Mouse (Mus musculus) layer of hippocampus, postnatal 36 days (tissue): ENCODE data around the gene Syt5. TPM values are rescaled to one million over a fixed set of nuclear protein-coding genes. Genes with fewer than 3 reads are reported as not detected.

Source experiments
- DNase-seq, 2 experiments: peaks; one replicate each; pipeline ENCODE4 v3.0.0; 2022
- total RNA-seq, 2 experiments: library from RNA; stranded (reverse); gene quantifications; 2 replicates each; pipeline ENCODE4 v1.2.3; 2021

Gene Syt5
- total RNA-seq, 2 experiments from 2014 or later, result 203 to 220 TPM

- no peak for DNase-seq
Measured at GRCm38 (mm10) chr7:4522292-4522691, 25.0 kb downstream of the Syt5 start.

- no peak for DNase-seq
Measured at GRCm38 (mm10) chr7:4521231-4522003, 25.9 kb downstream of the Syt5 start.

- no peak for DNase-seq
Measured at GRCm38 (mm10) chr7:4518487-4518886, 28.9 kb downstream of the Syt5 start.

GRCm38 (mm10) chr7:4516332-4517050 lies 30.9 kb downstream of the Syt5 start, which contains the start of gene Tnnt1:
Gene Tnnt1, minus strand, starts transcription at chr7:4516382.
- no peak for DNase-seq

GRCm38 (mm10) chr7:4515853-4516252 lies 31.5 kb downstream of the Syt5 start:
- no peak for DNase-seq

- DNase-seq, result no peak
Measured at GRCm38 (mm10) chr7:4513829-4514712, 33.3 kb downstream of the Syt5 start.

- no peak for DNase-seq
Measured at GRCm38 (mm10) chr7:4513236-4513635, 34.1 kb downstream of the Syt5 start.

GRCm38 (mm10) chr7:4511489-4512224 lies 35.7 kb downstream of the Syt5 start:
- DNase-seq, result no peak

GRCm38 (mm10) chr7:4509863-4510608 lies 37.3 kb downstream of the Syt5 start:
- peak; percentile 29 to 34 for DNase-seq

GRCm38 (mm10) chr7:4508739-4509116 lies 38.6 kb downstream of the Syt5 start:
- no peak for DNase-seq

GRCm38 (mm10) chr7:4508062-4508738 lies 39.1 kb downstream of the Syt5 start:
- no peak for DNase-seq

GRCm38 (mm10) chr7:4507220-4507619 lies 40.1 kb downstream of the Syt5 start:
- DNase-seq, result no peak

GRCm38 (mm10) chr7:4504646-4505435 lies 42.5 kb downstream of the Syt5 start:
- no peak for DNase-seq

- no peak for DNase-seq
Measured at GRCm38 (mm10) chr7:4503858-4504257, 43.5 kb downstream of the Syt5 start.

GRCm38 (mm10) chr7:4503100-4503499 lies 44.2 kb downstream of the Syt5 start:
- no peak for DNase-seq

GRCm38 (mm10) chr7:4502421-4503090 lies 44.8 kb downstream of the Syt5 start:
- DNase-seq, result peak; percentile 45 to 60

GRCm38 (mm10) chr7:4501558-4502397 lies 45.6 kb downstream of the Syt5 start, which contains the start of gene Ppp1r12c:
Gene Ppp1r12c, minus strand, starts transcription at chr7:4501680.
- DNase-seq, result peak; percentile 97

- peak; percentile 43 to 54 for DNase-seq
Measured at GRCm38 (mm10) chr7:4500892-4501471, 46.4 kb downstream of the Syt5 start.
